Mouse (Mus musculus) thymus, postnatal 10 days (tissue): ENCODE measurements around the gene Snx14.

Experiments
- DNase-seq, 2 experiments: peaks; one replicate each; pipeline ENCODE4 v3.0.0; 2021; ENCODE audit warnings: low spot score in 2 of 2

Snx14 gene

DNA sequence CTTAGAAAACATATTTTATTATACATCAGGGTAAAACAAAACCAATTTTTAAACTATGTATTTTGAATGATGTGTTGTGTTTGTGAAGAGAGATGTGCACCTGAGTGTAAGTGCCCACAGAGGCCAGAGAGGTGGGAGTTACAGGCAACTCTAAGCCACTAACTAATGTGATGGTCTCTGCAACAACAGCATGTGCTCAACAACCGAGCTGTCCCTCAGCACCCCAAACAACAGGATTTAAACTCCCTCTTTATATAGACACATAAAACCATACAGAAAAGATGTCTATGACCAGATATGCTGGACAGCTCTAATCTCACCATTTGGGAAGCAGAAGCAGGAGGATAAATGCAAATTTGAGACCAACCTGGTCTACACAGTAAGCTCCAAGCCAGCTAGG lies 58.2 kb downstream of the Snx14 start:
- no peak for DNase-seq

DNA sequence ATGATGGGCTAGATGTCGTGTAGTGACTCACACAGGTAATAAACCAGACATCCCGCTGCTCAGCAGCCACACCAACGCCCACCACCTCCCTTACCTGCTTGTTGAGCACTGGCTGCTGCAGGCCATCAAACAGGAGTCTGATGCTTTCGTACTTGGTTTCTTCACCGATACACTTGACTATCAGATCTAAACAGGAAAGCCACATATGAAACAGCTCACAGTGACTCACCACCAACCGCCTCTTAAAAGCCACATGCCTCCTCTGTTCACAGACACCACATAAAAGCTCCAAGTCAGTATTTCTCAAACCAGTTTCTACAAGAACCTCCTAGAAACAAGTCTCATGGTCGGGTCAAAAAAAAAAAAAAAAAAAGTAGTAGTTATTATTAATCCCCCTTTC lies 58.7 kb downstream of the Snx14 start:
- peak; percentile 18 for DNase-seq

- DNase-seq = no peak
Measured at GRCm38 (mm10) chr9:88379057-88379456, 59.7 kb downstream of the Snx14 start.

- no peak for DNase-seq
Measured at GRCm38 (mm10) chr9:88377483-88377882, 61.3 kb downstream of the Snx14 start.

DNA sequence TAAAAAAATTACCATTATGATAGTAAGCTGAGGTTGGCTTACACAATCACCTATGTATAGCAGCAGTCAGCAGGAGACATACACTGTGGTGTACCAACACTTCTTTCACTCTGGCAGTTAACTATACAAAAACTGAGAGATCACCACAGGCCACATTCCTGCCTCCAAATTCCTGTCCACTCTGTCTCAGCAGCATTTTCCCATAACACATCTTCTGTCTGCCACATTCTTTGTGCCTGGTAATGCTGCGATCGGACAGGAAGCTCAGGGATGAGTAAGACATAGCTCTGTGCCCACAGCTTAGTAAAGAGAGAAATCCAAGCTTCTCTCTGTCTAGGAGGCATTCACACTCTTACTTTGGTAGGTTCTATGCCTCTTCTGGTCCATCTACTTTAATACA lies 65.8 kb downstream of the Snx14 start:
- DNase-seq = no peak

DNA sequence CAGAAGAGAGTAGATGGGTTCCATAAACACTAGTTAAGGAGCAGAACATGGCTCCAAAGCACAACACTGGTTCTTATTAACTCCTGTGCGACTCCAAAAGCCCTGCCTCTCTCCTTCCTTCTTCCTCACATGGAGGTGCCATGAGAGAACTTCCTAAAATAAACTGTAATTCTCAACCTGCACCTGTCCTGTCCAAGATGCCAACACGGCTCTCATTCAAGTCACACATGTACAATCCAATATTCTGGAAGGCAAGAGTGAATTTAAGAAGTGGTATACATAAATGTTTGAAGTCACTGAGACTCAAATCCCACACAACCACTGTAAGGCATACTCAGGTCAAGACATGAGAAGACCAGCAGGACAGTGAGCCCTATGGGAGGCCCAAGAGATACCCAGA lies 67.6 kb downstream of the Snx14 start:
- DNase-seq = no peak

DNA sequence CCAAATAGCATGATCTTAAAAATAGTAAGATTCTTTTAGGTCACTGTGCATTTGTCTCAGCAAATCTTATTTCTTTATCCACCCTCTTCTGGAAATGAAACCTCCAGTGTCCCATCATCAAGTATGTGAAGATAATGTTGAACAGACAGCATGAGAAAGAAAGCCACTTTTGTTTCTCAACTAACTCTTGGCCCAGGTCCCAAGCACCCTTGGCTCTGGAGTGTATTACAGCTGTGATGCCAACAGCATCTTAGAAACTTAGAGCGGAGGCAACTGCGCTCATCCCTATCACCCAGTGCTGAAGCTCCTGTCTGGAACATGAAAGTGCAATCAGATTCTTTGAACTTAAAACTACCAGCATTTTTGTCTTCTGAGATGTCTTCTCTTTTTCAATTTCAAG lies 69.1 kb downstream of the Snx14 start:
- no peak for DNase-seq

DNA sequence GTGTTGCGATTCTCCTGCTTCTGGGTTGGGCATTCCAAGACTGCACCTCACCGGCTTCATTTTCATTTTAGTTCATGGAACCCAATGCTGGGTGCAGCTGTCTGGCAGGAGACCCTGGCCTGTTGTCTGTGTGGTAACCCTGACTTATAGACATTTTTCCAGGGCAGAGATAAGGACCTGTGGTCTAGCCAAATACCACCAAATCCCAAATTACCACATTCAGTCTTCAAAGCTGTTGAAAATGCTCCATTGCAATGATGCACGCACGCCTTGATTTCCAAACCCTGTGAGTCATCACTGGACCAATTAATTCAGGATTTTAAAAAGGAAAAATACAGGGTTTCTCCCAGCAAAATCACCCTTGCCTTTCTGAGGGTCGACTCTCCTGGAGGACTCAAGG lies 70.3 kb downstream of the Snx14 start:
- no peak for DNase-seq

DNA sequence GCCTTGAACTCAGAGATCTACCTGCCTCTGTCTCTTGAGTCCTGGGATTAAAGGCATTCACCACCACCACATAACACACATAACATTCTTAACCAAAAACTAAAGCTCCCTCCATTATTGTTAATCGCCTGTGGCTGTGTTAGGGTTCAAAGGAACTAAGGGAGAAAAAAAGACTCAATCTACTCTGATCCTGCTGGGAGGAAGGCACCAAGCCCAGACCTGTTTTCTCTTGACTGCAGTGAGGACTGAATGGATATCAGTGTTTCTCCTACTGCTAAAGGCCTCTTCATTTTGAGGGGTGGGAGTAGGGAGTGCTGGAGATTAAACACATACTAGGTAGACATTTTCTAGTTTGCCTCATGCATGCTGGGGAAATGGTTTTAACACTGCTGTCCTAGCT lies 71.0 kb downstream of the Snx14 start:
- no peak for DNase-seq

DNA sequence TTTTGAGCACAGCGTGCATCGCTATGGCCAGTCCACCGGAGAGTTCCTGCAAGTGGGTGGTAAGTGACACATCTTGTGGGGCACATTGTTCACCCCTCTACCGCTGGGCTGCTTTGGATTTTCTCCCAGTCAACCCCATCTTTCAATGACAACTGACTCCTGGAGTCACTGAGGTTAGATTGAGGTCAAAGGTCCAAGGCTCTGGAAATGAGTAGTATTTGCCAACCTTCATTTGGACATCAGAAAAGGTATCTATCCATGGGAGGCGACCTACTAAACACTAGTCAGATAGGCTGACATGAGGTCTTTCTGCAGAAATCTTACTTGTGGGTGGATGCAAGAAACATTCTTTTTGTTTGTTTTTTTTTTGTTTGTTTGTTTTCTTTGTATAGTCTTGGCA lies 71.4 kb downstream of the Snx14 start:
- DNase-seq = no peak

- DNase-seq = no peak
Measured at GRCm38 (mm10) chr9:88366819-88367218, 71.9 kb downstream of the Snx14 start.

GRCm38 (mm10) chr9:88366308-88366707 lies 72.5 kb downstream of the Snx14 start:
- peak; percentile 57 to 60 for DNase-seq

GRCm38 (mm10) chr9:88363102-88363501 lies 75.7 kb downstream of the Snx14 start:
- DNase-seq = no peak

DNA sequence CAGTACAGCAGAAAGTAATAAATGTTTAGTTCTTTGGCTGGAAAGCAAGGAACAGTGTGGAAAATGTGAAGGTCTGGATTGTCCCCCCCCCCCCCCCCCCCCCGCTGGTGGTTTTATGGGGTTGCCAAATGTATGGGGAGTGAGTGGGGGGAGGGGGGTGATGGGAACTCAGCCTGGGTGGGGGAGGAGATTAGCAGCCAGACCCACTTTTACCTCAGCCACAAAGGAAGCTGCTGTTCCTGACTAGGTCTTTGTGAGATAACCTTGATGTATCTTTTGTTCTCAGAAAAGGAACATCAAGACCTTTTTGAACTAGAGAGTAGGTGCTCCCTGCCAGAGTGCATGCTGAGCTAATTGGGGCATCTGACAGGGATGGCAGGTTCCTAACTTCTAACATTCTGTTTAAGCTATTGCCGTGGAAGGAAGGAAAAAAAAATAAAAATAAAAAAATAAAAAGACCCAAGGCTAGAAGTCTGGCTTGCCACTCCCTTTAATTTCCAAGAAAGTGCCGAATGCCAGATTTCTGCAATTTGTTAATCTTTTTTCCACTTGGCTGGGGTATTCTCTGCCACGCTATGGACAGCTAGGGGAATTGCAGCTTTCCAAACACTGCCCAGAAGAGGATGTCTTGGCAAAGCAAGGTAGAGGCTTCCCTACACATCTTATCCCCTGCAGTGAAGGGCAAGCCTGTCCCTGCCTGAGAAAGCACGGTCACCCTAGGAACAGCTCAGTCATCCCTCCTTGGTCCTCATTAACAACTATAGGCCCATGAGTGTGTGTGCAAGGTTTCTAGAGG lies 76.5 kb downstream of the Snx14 start:
- DNase-seq = no peak

- no peak for DNase-seq
Measured at GRCm38 (mm10) chr9:88361211-88361909, 77.4 kb downstream of the Snx14 start.

GRCm38 (mm10) chr9:88359140-88359539 lies 79.6 kb downstream of the Snx14 start:
- no peak for DNase-seq

DNA sequence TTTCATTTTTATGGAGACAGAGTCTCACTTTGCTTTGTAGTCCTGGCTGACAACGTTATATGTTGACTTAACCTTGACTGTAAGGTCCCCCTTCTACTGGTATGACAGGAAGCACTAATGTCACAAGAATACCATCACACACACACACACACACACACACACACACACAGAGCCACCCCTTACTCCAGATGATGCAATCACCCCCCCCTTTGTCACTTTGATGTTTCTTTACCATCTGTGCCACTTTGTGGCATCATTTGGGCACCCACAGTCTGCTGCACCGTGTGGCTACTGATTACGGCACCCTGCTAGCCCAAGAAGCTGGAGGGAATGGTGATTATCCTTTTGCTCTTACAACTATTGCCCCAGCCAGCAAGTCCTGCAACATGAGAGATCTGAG lies 81.6 kb downstream of the Snx14 start:
- DNase-seq = peak in 1 of 2 experiments; percentile 24

DNA sequence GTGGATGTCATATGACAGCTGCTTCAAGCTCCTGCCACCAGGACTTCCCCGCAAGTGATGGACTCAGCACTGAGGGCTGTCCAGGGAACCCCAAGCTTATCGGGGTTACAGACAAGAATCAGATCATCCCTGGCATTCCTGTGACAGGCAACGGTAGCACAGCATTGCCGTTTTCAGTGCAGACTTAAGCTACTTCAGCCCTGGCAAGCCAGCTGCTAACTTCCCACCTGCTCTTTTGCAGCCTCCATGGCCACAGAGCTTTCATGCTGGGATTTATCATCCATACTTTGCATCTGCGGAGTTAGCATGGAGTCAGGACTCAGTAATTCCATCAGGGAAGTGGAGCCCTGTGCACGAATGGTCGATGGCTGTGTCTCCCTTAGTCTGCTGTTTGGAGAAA lies 85.3 kb downstream of the Snx14 start:
- no peak for DNase-seq

DNA sequence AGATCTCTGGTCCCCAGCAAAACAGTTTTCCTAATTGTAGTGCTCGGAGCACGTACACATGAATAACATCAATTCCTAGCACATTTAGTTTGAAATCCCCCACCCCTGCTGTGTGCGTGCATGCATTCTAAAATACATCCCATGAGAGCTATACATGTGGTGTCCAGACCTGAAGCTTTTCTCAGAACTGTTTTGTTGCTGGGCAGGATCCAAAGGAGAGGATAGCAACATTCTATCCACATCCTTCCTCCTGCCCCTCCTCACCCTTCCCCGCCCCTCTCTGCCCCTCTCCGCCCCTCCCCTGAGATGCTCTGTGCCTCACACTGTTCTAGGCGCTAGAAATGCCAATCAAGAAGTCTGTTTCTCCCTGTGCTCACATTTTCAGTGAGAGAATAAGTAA lies 86.0 kb downstream of the Snx14 start:
- DNase-seq = no peak

DNA sequence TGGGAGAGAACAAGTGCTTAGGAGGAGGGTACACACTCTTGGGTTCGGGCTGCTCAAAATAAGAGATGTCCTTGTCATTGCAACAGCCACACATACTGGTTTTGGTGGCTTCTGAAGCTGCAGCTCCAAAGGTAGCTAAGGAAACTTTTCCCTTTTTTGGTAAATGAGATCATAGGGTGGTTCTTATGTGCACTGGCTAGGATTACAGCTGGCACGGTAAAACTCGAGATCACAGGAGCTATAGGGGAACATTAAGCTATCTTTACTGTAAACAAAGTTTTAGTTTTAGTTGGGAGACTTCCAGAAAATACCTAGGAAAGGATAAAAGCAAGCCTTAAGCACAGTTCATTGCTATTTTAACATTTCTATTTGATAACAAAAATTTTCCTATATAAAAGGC lies 87.6 kb downstream of the Snx14 start:
- no peak for DNase-seq

GRCm38 (mm10) chr9:88350317-88350716 lies 88.4 kb downstream of the Snx14 start:
- DNase-seq = no peak

DNA sequence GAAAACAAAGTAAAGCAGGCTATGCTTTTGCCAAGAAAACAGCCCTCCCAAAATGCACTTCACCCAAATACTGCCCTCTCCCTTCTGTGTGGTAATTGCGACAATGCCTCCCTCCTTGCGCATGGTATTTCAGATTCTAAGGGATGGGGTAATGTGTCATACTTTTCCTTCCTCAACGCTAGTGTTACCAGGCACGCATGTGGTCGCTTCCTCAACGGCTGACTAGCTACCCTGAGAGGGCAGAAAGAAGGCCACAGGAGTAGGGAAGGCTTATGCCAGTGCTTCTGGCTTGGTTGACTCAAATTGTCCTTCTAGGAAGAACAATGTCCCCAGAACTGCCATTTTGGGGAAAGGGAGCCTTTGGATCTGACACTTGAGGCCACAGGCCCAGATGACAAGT lies 90.1 kb downstream of the Snx14 start:
- no peak for DNase-seq

DNA sequence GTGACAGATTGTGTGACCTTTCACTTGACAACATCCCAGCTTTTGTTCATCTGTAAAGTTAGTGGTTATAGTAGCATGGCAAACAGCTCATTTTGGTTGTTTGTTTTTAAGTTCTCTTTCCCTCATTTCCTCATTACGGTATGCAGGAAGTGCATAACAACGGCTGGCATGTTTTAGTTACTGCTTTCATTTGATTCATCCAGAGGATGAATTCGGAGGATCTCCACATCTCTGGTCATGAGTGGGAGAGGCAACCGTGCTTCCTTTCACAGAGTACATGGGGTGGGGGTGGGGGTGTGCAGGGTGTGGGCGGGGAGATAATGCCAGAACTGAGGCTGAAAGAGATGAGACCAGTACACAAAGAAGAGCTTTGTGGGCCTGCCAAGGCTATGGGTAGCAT lies 91.9 kb downstream of the Snx14 start:
- no peak for DNase-seq

GRCm38 (mm10) chr9:88344424-88344823 lies 94.3 kb downstream of the Snx14 start:
- DNase-seq = no peak
